Mouse (Mus musculus) MEL (cell line): ENCODE data around the gene C1qtnf5. TPM values are rescaled to one million over a fixed set of nuclear protein-coding genes. Genes with fewer than 3 reads are reported as not detected.

Experiments
- DNase-seq: peaks from one replicate; pipeline ENCODE4 v3.0.0; 2011; ENCODE audit warnings: low read depth, low spot score
- H3K27ac ChIP-seq: 2 replicates; pipeline ENCODE4 v1.5.1; 2012; ENCODE audit warnings: low read depth, mild to moderate bottlenecking, control low read depth, low read length, moderate library complexity; ENCODE audit not compliant: control insufficient read depth
- H3K27me3 ChIP-seq, 2 experiments: fragments of 150-350 bp in 1 of 2; sonication (generic) in 1 of 2; 2 replicates each; pipeline ENCODE4 v1.6.1; 2012; ENCODE audit warnings: low read length in 2 of 2, mild to moderate bottlenecking in 2 of 2, improper control_type of control experiment in 1 of 2, moderate library complexity in 1 of 2; ENCODE audit not compliant: insufficient read depth in 2 of 2, control insufficient read depth in 1 of 2
- H3K36me3 ChIP-seq, 2 experiments: 2 replicates each; pipeline ENCODE4 v1.6.1; 2012 to 2014; ENCODE audit warnings: low read length in 2 of 2, improper control_type of control experiment in 1 of 2, inconsistent platforms in 1 of 2, mild to moderate bottlenecking in 1 of 2; ENCODE audit not compliant: insufficient read depth in 2 of 2, control insufficient read depth in 1 of 2
- H3K4me1 ChIP-seq, 2 experiments: fragments of 150-350 bp in 1 of 2; sonication (generic) in 1 of 2; 2 replicates each; pipeline ENCODE4 v1.6.1; 2012; ENCODE audit warnings: low read length in 2 of 2, improper control_type of control experiment in 1 of 2, mild to moderate bottlenecking in 1 of 2; ENCODE audit not compliant: insufficient read depth in 2 of 2, control insufficient read depth in 1 of 2
- H3K4me3 ChIP-seq, 2 experiments: fragments of 150-350 bp in 1 of 2; sonication (generic) in 1 of 2; 2 replicates each; pipeline ENCODE4 v1.5.1; 2012; ENCODE audit warnings: low read depth in 2 of 2, low read length in 2 of 2, mild to moderate bottlenecking in 2 of 2, moderate library complexity in 2 of 2, control low read depth in 1 of 2, improper control_type of control experiment in 1 of 2; ENCODE audit not compliant: control insufficient read depth in 1 of 2, insufficient read depth in 1 of 2
- H3K79me2 ChIP-seq: 2 replicates; pipeline ENCODE4 v1.6.1; 2012; ENCODE audit warnings: mild to moderate bottlenecking, low read length, moderate library complexity; ENCODE audit not compliant: control insufficient read depth, poor library complexity, insufficient read depth
- H3K9ac ChIP-seq: 2 replicates; pipeline ENCODE4 v1.6.1; 2012; ENCODE audit warnings: low read depth, mild to moderate bottlenecking, control low read depth, low read length, moderate library complexity; ENCODE audit not compliant: control insufficient read depth, poor library complexity, severe bottlenecking
- H3K9me3 ChIP-seq: fragments of 150-350 bp; sonication (generic); replicated peaks from 2 replicates; pipeline ENCODE4 v1.6.1; 2012; ENCODE audit warnings: mild to moderate bottlenecking, low read length, improper control_type of control experiment, moderate library complexity; ENCODE audit not compliant: insufficient read depth
- CHD2 ChIP-seq: IDR thresholded peaks from 2 replicates; pipeline ENCODE4 v1.6.1; 2011; ENCODE audit warnings: low read length, improper control_type of control experiment
- ELF1 ChIP-seq: IDR thresholded peaks from 2 replicates; pipeline ENCODE4 v1.6.1; 2014; ENCODE audit warnings: low read depth, mild to moderate bottlenecking, inconsistent platforms, low read length, improper control_type of control experiment, moderate library complexity
- EP300 ChIP-seq, 2 experiments: IDR thresholded peaks; 2 replicates each; pipeline ENCODE4 v1.6.1; 2011; ENCODE audit warnings: improper control_type of control experiment in 2 of 2, low read length in 2 of 2, low read depth in 1 of 2, mild to moderate bottlenecking in 1 of 2
- ETS1 ChIP-seq: IDR thresholded peaks from 2 replicates; pipeline ENCODE4 v1.6.1; 2012; ENCODE audit warnings: low read depth, mild to moderate bottlenecking, inconsistent platforms, low read length, improper control_type of control experiment, moderate library complexity
- GABPA ChIP-seq: IDR thresholded peaks from 2 replicates; pipeline ENCODE4 v1.6.1; 2012; ENCODE audit warnings: low read depth, mild to moderate bottlenecking, inconsistent platforms, low read length, improper control_type of control experiment, moderate library complexity
- JUND ChIP-seq: IDR thresholded peaks from 2 replicates; pipeline ENCODE4 v1.6.1; 2011; ENCODE audit warnings: low read depth, mild to moderate bottlenecking, improper control_type of control experiment, low read length
- MAFK ChIP-seq: IDR thresholded peaks from 2 replicates; pipeline ENCODE4 v1.6.1; 2011; ENCODE audit warnings: low read depth, mild to moderate bottlenecking, low read length, improper control_type of control experiment, borderline replicate concordance
- MAX ChIP-seq: IDR thresholded peaks from 2 replicates; pipeline ENCODE4 v1.6.1; 2011; ENCODE audit warnings: low read length, improper control_type of control experiment
- MAZ ChIP-seq: IDR thresholded peaks from 2 replicates; pipeline ENCODE4 v1.6.1; 2012; ENCODE audit warnings: low read depth, mild to moderate bottlenecking, inconsistent platforms, low read length, improper control_type of control experiment
- MEF2A ChIP-seq: IDR thresholded peaks from 2 replicates; pipeline ENCODE4 v1.6.1; 2014; ENCODE audit warnings: low read depth, mild to moderate bottlenecking, inconsistent platforms, low read length, improper control_type of control experiment; ENCODE audit not compliant: poor library complexity, insufficient replicate concordance, severe bottlenecking; ENCODE audit errors: extremely low read depth
- MXI1 ChIP-seq: IDR thresholded peaks from 2 replicates; pipeline ENCODE4 v1.6.1; 2011; ENCODE audit warnings: mild to moderate bottlenecking, low read depth, low read length, improper control_type of control experiment
- POLR2AphosphoS2 ChIP-seq: IDR thresholded peaks from 2 replicates; pipeline ENCODE4 v1.6.1; 2011; ENCODE audit warnings: low read length, improper control_type of control experiment
- RAD21 ChIP-seq: IDR thresholded peaks from 2 replicates; pipeline ENCODE4 v1.6.1; 2011; ENCODE audit warnings: mild to moderate bottlenecking, low read depth, low read length, improper control_type of control experiment
- RCOR1 ChIP-seq: IDR thresholded peaks from 2 replicates; pipeline ENCODE4 v1.6.1; 2012; ENCODE audit warnings: low read depth, mild to moderate bottlenecking, inconsistent platforms, low read length, improper control_type of control experiment
- SIN3A ChIP-seq: IDR thresholded peaks from 2 replicates; pipeline ENCODE4 v1.6.1; 2012; ENCODE audit warnings: low read length, improper control_type of control experiment, inconsistent platforms
- TBP ChIP-seq: IDR thresholded peaks from 2 replicates; pipeline ENCODE4 v1.8.0; 2011; ENCODE audit warnings: low read depth, low read length, improper control_type of control experiment
- TCF12 ChIP-seq: IDR thresholded peaks from 2 replicates; pipeline ENCODE4 v1.6.1; 2014; ENCODE audit warnings: low read depth, mild to moderate bottlenecking, inconsistent platforms, low read length, improper control_type of control experiment, moderate library complexity
- UBTF ChIP-seq: IDR thresholded peaks from 2 replicates; pipeline ENCODE4 v1.6.1; 2012; ENCODE audit warnings: low read depth, mild to moderate bottlenecking, inconsistent platforms, low read length, improper control_type of control experiment, moderate library complexity, borderline replicate concordance; ENCODE audit not compliant: insufficient read depth
- USF2 ChIP-seq, 2 experiments: IDR thresholded peaks; 2 replicates each; pipeline ENCODE4 v1.6.1; 2011 to 2012; ENCODE audit warnings: improper control_type of control experiment in 2 of 2, low read length in 2 of 2, borderline replicate concordance in 1 of 2, inconsistent platforms in 1 of 2, low read depth in 1 of 2, mild to moderate bottlenecking in 1 of 2; ENCODE audit not compliant: insufficient read depth in 1 of 2
- ZC3H11A ChIP-seq: IDR thresholded peaks from 2 replicates; pipeline ENCODE4 v1.6.1; 2012; ENCODE audit warnings: low read depth, mild to moderate bottlenecking, inconsistent platforms, low read length, improper control_type of control experiment
- ZMIZ1 ChIP-seq: IDR thresholded peaks from 2 replicates; pipeline ENCODE4 v1.6.1; 2012; ENCODE audit warnings: low read depth, mild to moderate bottlenecking, inconsistent platforms, low read length, improper control_type of control experiment, moderate library complexity
- ZNF384 ChIP-seq: IDR thresholded peaks from 2 replicates; pipeline ENCODE4 v1.6.1; 2012; ENCODE audit warnings: low read depth, mild to moderate bottlenecking, inconsistent platforms, low read length, improper control_type of control experiment
- polyA plus RNA-seq, 2 experiments: library from polyadenylated mRNA; stranded (reverse) in 1 of 2; unstranded in 1 of 2; fragments of >175 nt in 1 of 2; fragments of >200 nt in 1 of 2; gene quantifications; 2 replicates each; pipeline versions ENCODE4 v1.2.1 to v1.2.4; 2012; ENCODE audit warnings: low replicate concordance in 2 of 2, low read depth in 1 of 2; ENCODE audit not compliant: insufficient read length in 2 of 2, insufficient read depth in 1 of 2, missing spikeins in 1 of 2
- total RNA-seq: library from RNA; depleted of rRNA; stranded (reverse); fragments of 300-350 nt; gene quantifications from 2 replicates; pipeline ENCODE4 v1.2.3, GENCODE M21; 2012

The C1qtnf5 gene
- total and polyA plus RNA-seq, 3 experiments, result 0.13 to 0.19 TPM; not detected in 1

DNA sequence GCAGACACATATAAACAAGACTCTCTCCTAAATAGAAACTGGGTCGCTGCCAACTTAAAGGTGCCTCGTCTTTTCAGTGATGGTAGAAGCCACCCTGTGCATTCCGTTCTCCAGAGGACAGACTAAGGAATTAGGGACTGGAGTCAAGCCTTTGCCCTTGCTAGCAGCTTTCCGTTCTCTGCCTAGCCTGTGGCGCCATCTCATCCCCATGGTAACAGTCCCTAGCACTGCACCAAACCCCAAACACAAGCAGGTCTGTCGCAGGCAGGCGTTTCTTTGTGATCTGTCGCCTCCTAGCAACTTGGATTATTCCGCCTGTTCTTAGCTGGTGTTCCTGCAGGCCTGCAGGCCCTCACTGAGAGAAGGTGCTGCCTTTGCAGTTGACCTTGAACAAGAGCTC lies 10.5 kb upstream of the C1qtnf5 start:
- DNase-seq, result no peak
- Histone ChIP-seq H3K4me3 (no peak overlapping the region), H3K27me3 (no peaks in the 10 kb centered on the region), H3K9ac (no peak overlapping the region), H3K9me3 (no peaks in the 10 kb centered on the region), H3K4me1 (peaks cover 3 to 10% of the 10 kb centered on the region in 2 experiments), H3K79me2 (no peaks in the 10 kb centered on the region), H3K27ac (no peak overlapping the region), H3K36me3 (peaks cover 0 to 10% of the 10 kb centered on the region in 2 experiments; a peak in 2 of 4 replicates)
- no peak for TF ChIP-seq TCF12
- no peak for TF ChIP-seq CHD2
- TF ChIP-seq ETS1, result no peak
- TF ChIP-seq JUND, result no peak
- no peak for TF ChIP-seq MXI1
- no peak for TF ChIP-seq ZC3H11A
- TF ChIP-seq ZMIZ1, result no peak
- no peak for TF ChIP-seq EP300 (IDR thresholded peaks at IDR 0.05; ENCODE audit: low read depth in 1 of 2, low read length in 2 of 2)
- no peak for TF ChIP-seq ZNF384
- no peak for TF ChIP-seq USF2 (IDR thresholded peaks at IDR 0.05; ENCODE audit: borderline replicate concordance in 1 of 2, insufficient read depth in 1 of 2, low read depth in 1 of 2, low read length in 2 of 2)
- no peak for TF ChIP-seq MAX
- TF ChIP-seq RAD21, result no peak
- no peak for TF ChIP-seq SIN3A
- TF ChIP-seq GABPA, result no peak
- TF ChIP-seq UBTF, result no peak

DNA sequence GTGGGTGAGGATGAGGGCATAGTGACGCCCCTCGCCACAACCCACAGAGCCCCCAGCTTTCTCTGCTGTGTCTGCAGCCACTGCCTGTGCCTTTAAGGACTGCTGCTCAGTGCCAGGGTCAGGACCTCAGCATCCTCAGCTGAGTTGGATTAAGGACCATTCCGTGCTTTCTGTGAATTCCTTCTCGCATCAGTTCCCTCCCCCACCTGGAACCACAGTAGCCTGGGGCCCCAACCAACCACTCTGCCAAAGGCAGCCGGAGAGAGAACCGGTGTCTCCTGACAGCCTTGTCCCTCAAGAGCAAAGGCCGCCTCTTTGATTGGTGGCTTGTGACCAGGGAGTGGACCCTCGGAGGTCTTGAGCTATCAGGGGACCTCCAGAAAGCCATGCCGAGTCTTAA lies 5.6 kb upstream of the C1qtnf5 start, which contains the start of gene Mfrp:
TSS of gene Mfrp (plus strand) at position 240 of the 400 bp plus-strand sequence.
- Histone ChIP-seq H3K9ac (no peak within 1 kb of the TSS), H3K36me3 (no peaks in the 10 kb centered on the region; a peak in 1 of 4 replicates), H3K27me3 (no peaks in the 10 kb centered on the region), H3K4me3 (no peak within 1 kb of the TSS), H3K4me1 (no peaks in the 10 kb centered on the region), H3K27ac (no peak within 1 kb of the TSS), H3K9me3 (no peaks in the 10 kb centered on the region)
- DNase-seq, result no peak
- TF ChIP-seq RCOR1 (no peak), MEF2A (no peak), EP300 (IDR thresholded peaks at IDR 0.05; ENCODE audit: low read depth in 1 of 2, low read length in 2 of 2) (no peak), TBP (no peak), POLR2AphosphoS2 (no peak), MAFK (no peak), MAZ (no peak), TCF12 (no peak), ELF1 (no peak), JUND (no peak)
- TF ChIP-seq, all 39 proteins: peak for 0
- H3K79me2 ChIP-seq, result no peaks in the 10 kb centered on the region
